Mouse (Mus musculus): ENCODE data around the gene Adsl. TPM values are rescaled to one million over a fixed set of nuclear protein-coding genes. Genes with fewer than 3 reads are reported as not detected.
"Not testable (repeated sequence)": the region's sequence is repeated elsewhere in the genome, so short reads cannot be mapped to it uniquely, and the experiment has no call there.

The Adsl gene
- polyA plus RNA-seq (2016; fragmentation: Nextera tagmentation; extraction: Ambion mirVana): 165 and 170 TPM in 2 replicates

- Histone ChIP-seq H3K27ac (peak within 1 kb of the TSS; percentile 79), H3K4me3 (peak within 1 kb of the TSS; percentile 93), H3K4me1 (peaks cover 12% of the 10 kb centered on the region), H3K36me3 (peaks cover 23% of the 10 kb centered on the region), H3K4me2 (replicated peaks) (peak within 1 kb of the TSS; percentile 70), H3K27me3 (no peaks in the 10 kb centered on the region), H3K9me3 (no peaks in the 10 kb centered on the region), H3K9ac (peak within 1 kb of the TSS; percentile 74)
- peak; percentile 88 for ATAC-seq (ENCODE audit: insufficient number of reproducible peaks, insufficient read depth, low FRiP score, low TSS enrichment)
- WGBS: under 1% methylated on average over 63 of the region's 63 CpGs
Observed at GRCm38 (mm10) chr15:80948145-80949135, at the start of gene Adsl. Gene Adsl (plus strand): TSS chr15:80948490.

GRCm38 (mm10) chr15:80899806-80900205 lies 48.5 kb upstream of the Adsl start:
- Histone ChIP-seq H3K27ac (no peak overlapping the region), H3K27me3 (no peaks in the 10 kb centered on the region), H3K9me3 (no peaks in the 10 kb centered on the region), H3K36me3 (peaks cover 80% of the 10 kb centered on the region), H3K4me3 (no peak overlapping the region), H3K9ac (no peak overlapping the region), H3K4me1 (no peaks in the 10 kb centered on the region), H3K4me2 (replicated peaks) (no peak overlapping the region)
- 91% methylated on average over 2 of the region's 2 CpGs for WGBS
- no peak for ATAC-seq (ENCODE audit: insufficient number of reproducible peaks, insufficient read depth, low FRiP score, low TSS enrichment)

GRCm38 (mm10) chr15:80901806-80902513 lies 46.3 kb upstream of the Adsl start:
- Histone ChIP-seq H3K4me3 (no peak overlapping the region), H3K9ac (no peak overlapping the region), H3K4me1 (no peaks in the 10 kb centered on the region), H3K36me3 (peaks cover 78% of the 10 kb centered on the region), H3K27me3 (no peaks in the 10 kb centered on the region), H3K4me2 (replicated peaks) (no peak overlapping the region), H3K9me3 (no peaks in the 10 kb centered on the region), H3K27ac (no peak overlapping the region)
- ATAC-seq (ENCODE audit: insufficient number of reproducible peaks, insufficient read depth, low FRiP score, low TSS enrichment): no peak
- 93% methylated on average over 6 of the region's 6 CpGs for WGBS

- ATAC-seq (ENCODE audit: insufficient number of reproducible peaks, insufficient read depth, low FRiP score, low TSS enrichment); H3K9me3 ChIP-seq; H3K4me2 ChIP-seq (replicated peaks); H3K4me3 ChIP-seq; H3K27me3 ChIP-seq; H3K27ac ChIP-seq; H3K9ac ChIP-seq; H3K4me1 ChIP-seq: not testable (repeated sequence)
- 92% methylated on average over 6 of the region's 6 CpGs for WGBS
- peaks cover 63% of the 10 kb centered on the region for H3K36me3 ChIP-seq
Observed at GRCm38 (mm10) chr15:80904776-80905175, 43.5 kb upstream of the Adsl start.

- H3K9me3 ChIP-seq: no peaks in the 10 kb centered on the region
- no peak overlapping the region for H3K4me3 ChIP-seq
- no peak overlapping the region for H3K27ac ChIP-seq
- peaks cover 65% of the 10 kb centered on the region for H3K36me3 ChIP-seq
- WGBS: 94% methylated on average over 3 of the region's 3 CpGs
- H3K4me1 ChIP-seq: no peaks in the 10 kb centered on the region
- H3K4me2 ChIP-seq (replicated peaks): no peak overlapping the region
- no peak overlapping the region for H3K9ac ChIP-seq
- no peaks in the 10 kb centered on the region for H3K27me3 ChIP-seq
- no peak for ATAC-seq (ENCODE audit: insufficient number of reproducible peaks, insufficient read depth, low FRiP score, low TSS enrichment)
Observed at GRCm38 (mm10) chr15:80910183-80910582, 38.1 kb upstream of the Adsl start.

- Histone ChIP-seq H3K4me3 (no peak overlapping the region), H3K36me3 (peaks cover 64% of the 10 kb centered on the region), H3K9ac (no peak overlapping the region), H3K27me3 (no peaks in the 10 kb centered on the region), H3K4me1 (no peaks in the 10 kb centered on the region), H3K9me3 (no peaks in the 10 kb centered on the region), H3K4me2 (replicated peaks) (no peak overlapping the region), H3K27ac (no peak overlapping the region)
- WGBS: 89% methylated on average over 4 of the region's 4 CpGs
- ATAC-seq (ENCODE audit: insufficient number of reproducible peaks, insufficient read depth, low FRiP score, low TSS enrichment): no peak
Observed at GRCm38 (mm10) chr15:80910790-80911531, 37.3 kb upstream of the Adsl start.

- no peak for ATAC-seq (ENCODE audit: insufficient number of reproducible peaks, insufficient read depth, low FRiP score, low TSS enrichment)
- peaks cover 66% of the 10 kb centered on the region for H3K36me3 ChIP-seq
Observed at GRCm38 (mm10) chr15:80912175-80912574, 36.1 kb upstream of the Adsl start.

GRCm38 (mm10) chr15:80913803-80914202 lies 34.5 kb upstream of the Adsl start:
- ATAC-seq (ENCODE audit: insufficient number of reproducible peaks, insufficient read depth, low FRiP score, low TSS enrichment): no peak
- Histone ChIP-seq H3K9ac (no peak overlapping the region), H3K27ac (no peak overlapping the region), H3K27me3 (no peaks in the 10 kb centered on the region), H3K4me3 (no peak overlapping the region), H3K4me1 (no peaks in the 10 kb centered on the region), H3K4me2 (replicated peaks) (no peak overlapping the region), H3K36me3 (peaks cover 72% of the 10 kb centered on the region), H3K9me3 (no peaks in the 10 kb centered on the region)
- 93% methylated on average over 1 of the region's 1 CpGs for WGBS

More at GRCm38 (mm10) chr15:80912175-80912574, 36.1 kb upstream of the Adsl start:
- H3K27me3 ChIP-seq: no peaks in the 10 kb centered on the region
- 88% methylated on average over 3 of the region's 3 CpGs for WGBS
- H3K27ac ChIP-seq: no peak overlapping the region
- H3K4me2 ChIP-seq (replicated peaks): no peak overlapping the region
- no peak overlapping the region for H3K4me3 ChIP-seq
- no peaks in the 10 kb centered on the region for H3K4me1 ChIP-seq
- H3K9me3 ChIP-seq: no peaks in the 10 kb centered on the region
- no peak overlapping the region for H3K9ac ChIP-seq

GRCm38 (mm10) chr15:80915850-80916249 lies 32.4 kb upstream of the Adsl start:
- ATAC-seq (ENCODE audit: insufficient number of reproducible peaks, insufficient read depth, low FRiP score, low TSS enrichment): no peak
- no peak overlapping the region for H3K4me3 ChIP-seq
- WGBS: 85% methylated on average over 2 of the region's 2 CpGs
- H3K9me3 ChIP-seq: no peaks in the 10 kb centered on the region
- no peak overlapping the region for H3K4me2 ChIP-seq (replicated peaks)
- peaks cover 84% of the 10 kb centered on the region for H3K36me3 ChIP-seq
- no peaks in the 10 kb centered on the region for H3K27me3 ChIP-seq
- H3K9ac ChIP-seq: no peak overlapping the region
- H3K27ac ChIP-seq: no peak overlapping the region
- no peaks in the 10 kb centered on the region for H3K4me1 ChIP-seq

GRCm38 (mm10) chr15:80916621-80917020 lies 31.7 kb upstream of the Adsl start:
- Histone ChIP-seq H3K36me3 (peaks cover 82% of the 10 kb centered on the region), H3K4me3 (no peak overlapping the region), H3K9ac (no peak overlapping the region), H3K27ac (no peak overlapping the region), H3K27me3 (no peaks in the 10 kb centered on the region), H3K4me2 (replicated peaks) (no peak overlapping the region), H3K9me3 (no peaks in the 10 kb centered on the region), H3K4me1 (no peaks in the 10 kb centered on the region)
- ATAC-seq (ENCODE audit: insufficient number of reproducible peaks, insufficient read depth, low FRiP score, low TSS enrichment): no peak
- 94% methylated on average over 7 of the region's 7 CpGs for WGBS

GRCm38 (mm10) chr15:80920346-80920745 lies 27.9 kb upstream of the Adsl start:
- Histone ChIP-seq H3K4me1 (no peaks in the 10 kb centered on the region), H3K36me3 (peaks cover 76% of the 10 kb centered on the region), H3K4me3 (no peak overlapping the region), H3K4me2 (replicated peaks) (no peak overlapping the region), H3K9me3 (no peaks in the 10 kb centered on the region), H3K9ac (no peak overlapping the region), H3K27ac (no peak overlapping the region), H3K27me3 (no peaks in the 10 kb centered on the region)
- WGBS: 97% methylated on average over 3 of the region's 3 CpGs
- ATAC-seq (ENCODE audit: insufficient number of reproducible peaks, insufficient read depth, low FRiP score, low TSS enrichment): no peak

All from embryonic facial prominence, embryonic 12.5 days (tissue).